Mouse (Mus musculus): ENCODE results near the gene Ago1.

GRCm38 (mm10) chr4:126508110-126508899, 39.9 kb upstream of the Ago1 start:
- TF ChIP-seq POLR2A (IDR thresholded peaks at IDR 0.05; ENCODE audit: low read depth, low read length), result no peak
- TF ChIP-seq CTCF (IDR thresholded peaks at IDR 0.05; ENCODE audit: borderline replicate concordance, insufficient read depth, low read length), result no peak

Data from embryonic fibroblast, embryonic 13.5 days (primary cell).